Mouse (Mus musculus): Measurements from ENCODE around the gene Gm128.

- TF ChIP-seq POLR2A (IDR thresholded peaks at IDR 0.05; ENCODE audit: borderline replicate concordance, low read depth, low read length), result no peak
- no peak for TF ChIP-seq CTCF (IDR thresholded peaks at IDR 0.05; ENCODE audit: low read depth, low read length)
Observed at GRCm38 (mm10) chr3:95264724-95265123, 23.3 kb upstream of the Gm128 start.

Data from bone marrow macrophage, adult 2 months (primary cell).